Mouse (Mus musculus) A20 (cell line): ENCODE measurements around the gene Rnf43.

Source experiments
- DNase-seq: peaks from one replicate; pipeline ENCODE4 v3.0.0-alpha.2; 2011; ENCODE audit warnings: low read depth, low spot score

Rnf43 gene

DNA sequence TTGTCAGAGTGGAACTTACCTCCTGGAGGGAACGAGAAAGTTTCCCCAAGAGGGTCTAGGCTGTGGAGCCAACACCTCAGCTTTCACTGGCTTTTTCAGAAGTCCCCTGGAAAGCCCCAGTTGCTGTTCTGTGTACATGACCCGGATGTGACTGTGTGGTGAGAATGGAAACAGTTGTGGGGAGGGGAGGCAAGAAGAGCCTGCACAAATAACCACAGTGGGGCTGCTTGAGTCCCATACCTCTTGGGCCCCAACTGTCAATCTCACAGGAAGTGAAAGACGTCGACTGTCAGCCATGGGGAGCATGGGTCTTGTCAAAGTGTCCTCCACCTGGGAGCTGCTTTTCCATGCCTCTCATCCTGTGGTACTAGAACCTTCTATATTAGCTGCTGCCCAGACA, 82.4 kb downstream of the Rnf43 start:
- peak; percentile 95 for DNase-seq

DNA sequence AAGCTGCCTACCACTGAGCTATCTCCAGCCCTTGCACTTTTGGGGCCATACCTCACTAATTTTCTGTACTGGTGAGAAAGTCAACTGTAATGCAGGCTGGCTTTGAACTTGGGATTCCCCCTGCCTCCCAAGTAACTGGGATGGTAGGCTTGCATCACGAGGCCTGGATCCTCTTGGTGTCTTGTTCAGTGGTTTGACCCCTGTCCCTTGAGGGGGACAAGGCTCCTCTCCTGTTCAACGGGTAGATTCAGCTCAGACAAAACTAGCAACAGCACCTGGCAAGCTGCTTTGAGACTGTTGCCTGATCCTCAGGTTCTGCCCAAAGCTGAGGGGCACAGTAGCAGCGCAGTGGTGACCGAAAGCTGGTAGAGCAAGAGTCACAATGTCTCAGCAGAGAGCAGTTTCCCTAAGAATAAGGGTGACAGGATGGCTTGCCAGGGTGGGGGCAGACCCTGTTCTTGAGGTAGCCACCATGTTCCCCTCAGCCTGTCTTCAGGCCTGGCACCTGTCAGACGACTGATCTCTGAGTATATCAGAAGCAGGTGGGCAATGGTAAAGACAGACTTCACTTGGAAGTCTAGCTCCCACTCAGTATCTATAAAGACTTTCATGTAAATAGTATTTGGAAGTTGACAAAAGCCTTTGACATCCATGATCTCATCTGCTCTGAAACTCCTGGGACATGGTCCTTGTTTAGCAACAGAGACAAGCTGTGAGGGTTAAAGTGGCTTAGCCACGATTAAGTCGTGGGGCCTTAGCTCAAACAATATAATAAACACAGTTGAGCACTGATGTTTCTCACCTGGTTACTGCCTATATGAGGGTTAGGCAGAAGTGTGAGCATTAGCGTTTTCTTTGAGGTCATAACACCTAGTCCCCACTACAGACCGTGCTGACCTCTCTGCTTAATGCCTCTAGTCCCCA, 83.4 kb downstream of the Rnf43 start:
- peak; percentile 68 for DNase-seq

DNA sequence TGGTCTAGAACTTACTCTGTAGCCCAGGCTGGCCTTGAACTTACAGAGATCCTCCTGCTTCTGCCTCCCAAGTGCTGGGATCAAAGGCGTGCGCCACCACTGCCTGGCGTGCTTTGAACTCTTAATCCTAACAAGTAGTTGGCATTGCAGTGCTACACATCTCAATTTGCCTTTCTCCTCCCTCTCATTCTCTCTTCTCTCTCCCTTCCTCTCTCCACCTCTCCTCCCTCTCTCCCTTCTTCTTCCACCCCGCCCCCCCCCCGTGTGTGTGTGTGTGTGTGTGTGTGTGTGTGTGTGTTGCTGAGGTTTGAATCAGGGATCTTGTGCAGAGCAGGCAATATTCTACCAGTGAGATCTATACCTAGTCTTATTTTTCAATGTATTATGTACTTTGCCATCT, 84.8 kb downstream of the Rnf43 start:
- peak; percentile 41 for DNase-seq

DNA sequence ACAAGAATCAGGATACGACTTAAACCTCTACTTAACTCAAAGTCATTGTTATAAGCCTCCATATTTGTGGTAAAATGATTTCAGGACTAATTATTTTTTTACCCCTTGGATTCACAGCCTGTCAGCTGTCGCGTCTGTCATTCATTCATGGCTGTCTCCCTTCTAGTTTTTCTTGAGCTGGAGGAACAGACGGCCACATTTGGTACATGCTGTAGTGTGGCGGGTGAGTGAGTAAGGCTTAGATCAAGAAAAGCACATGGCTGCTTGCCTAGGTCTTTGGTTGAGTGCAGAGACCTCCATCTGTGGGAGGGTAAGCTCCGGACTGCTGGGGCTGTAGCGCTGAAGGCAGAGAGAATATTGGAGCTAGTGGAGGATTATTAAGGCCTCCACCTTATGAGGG, 85.2 kb downstream of the Rnf43 start:
- DNase-seq, result no peak

DNA sequence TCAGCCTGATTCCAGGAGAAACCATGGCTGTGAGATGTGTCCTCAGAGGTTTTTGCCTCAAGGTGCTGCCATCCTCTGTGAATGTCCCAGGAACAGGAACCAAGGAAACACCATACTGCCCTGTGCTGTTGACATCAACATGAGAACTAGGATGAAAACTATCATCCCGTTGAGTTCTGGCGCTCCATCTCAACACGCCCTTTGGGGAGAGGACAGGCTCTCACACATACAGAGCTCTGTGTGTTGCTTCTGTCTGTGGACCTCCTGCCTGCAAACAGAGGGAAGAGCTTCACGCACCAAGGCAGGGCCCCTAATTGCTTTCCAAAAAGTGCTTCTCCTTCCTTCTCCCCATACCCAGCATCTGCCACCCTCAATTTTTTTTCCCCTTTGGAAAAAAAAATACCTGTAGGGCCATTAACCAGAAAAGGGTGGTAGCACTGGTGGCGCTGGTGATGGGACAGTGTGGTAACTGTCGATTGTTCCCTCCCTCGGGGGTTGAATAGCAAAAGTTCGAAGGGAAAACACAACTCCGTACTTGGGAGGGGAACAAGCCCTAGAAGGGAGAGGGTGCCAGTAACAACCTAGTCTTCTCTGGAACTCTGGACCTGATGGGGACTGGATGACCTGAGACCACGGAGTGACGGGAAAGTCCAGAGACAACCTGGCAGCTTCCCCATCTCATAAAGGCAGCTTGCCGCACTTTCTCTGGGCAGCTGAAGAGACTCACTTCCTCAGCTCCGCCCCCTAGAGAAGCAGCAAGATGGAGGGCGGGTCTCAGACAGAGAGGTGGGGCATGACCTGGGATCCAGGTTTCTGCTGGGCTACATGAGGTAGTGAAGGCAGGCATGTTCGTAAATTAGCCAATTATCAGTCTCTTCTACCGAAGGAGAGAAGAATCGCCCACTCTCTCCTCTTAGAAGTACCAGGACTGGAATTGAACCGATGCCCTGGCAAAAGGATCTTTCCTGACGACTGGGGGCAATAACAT, 85.9 kb downstream of the Rnf43 start:
- peak; percentile 95 for DNase-seq

DNA sequence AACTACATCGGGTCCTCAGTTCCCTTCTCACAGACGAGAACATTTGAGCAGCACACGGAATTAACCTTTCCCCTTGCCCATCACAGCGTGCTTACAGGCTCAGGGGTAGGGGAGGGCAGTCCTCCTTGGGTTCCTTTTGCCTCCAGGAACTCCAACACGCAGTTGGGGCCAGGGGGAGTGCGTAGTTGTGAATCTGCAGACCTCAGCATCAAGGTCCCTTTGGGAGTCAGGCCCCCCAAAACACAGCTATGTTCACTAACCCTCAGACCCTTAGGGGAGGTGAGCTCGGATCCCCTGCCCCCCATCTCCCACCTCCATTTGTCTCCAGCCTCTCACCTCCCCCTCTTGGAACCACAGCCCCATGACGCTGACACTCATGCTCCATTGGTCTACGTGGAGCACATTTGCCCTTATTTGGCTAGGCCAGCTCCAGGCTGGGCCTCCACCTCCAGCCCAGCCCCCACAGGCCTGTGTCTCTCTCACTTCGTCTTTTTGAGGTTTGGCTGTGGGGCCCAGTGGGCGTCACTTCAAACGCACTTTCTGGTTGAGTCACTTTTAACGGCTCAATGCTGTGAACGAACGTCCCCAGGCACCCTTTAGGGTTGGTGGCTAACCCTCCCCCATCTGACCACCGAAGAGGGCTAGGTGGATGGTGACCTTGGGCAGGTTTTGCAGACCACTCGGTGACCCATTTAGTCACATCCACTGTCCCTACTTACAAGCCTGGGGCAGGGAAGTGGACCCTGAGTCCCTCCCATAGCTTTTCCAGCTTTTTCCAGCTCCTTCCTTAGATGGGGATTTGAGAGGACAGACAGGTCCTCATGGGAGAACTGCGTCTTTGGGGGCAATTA, 86.9 kb downstream of the Rnf43 start:
- DNase-seq, result peak; percentile 99

DNA sequence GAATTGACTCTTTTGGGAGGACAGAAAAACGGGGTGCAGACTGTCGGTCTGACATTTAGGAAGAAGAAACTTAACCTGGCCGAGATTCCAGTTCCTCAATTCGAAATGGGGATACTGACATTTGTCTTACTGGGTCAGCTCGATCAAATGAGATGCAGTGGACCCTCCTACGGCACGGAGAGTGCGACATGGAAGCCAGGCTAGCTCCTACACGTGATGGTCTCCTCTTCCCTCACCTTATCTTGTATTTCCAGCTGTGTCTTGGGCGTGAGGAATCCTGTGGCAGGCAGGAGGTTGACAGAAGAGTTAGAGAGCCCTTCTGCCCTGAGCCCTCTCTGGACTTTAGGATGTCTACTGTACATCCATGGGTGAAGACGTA, 87.5 kb downstream of the Rnf43 start:
- peak; percentile 79 for DNase-seq

DNA sequence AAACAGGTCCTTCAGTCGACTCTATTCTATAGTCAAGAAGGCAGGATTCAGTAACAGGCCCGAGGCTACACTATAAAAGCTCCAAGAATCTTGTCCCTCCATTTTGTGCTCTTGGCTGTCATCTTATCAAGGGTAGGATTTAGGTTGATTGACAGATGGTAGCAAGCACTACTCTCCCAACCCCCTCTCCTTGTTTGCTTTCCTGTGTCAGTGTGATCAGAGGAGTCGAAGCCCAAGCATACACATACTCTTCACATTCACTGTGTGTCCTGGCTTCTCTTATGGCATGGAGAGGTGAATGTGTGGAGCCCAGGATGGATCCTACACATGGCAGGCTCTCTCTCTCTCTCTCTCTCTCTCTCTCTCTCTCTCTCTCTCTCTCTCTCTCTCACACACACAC, 88.0 kb downstream of the Rnf43 start:
- DNase-seq, result peak; percentile 86

DNA sequence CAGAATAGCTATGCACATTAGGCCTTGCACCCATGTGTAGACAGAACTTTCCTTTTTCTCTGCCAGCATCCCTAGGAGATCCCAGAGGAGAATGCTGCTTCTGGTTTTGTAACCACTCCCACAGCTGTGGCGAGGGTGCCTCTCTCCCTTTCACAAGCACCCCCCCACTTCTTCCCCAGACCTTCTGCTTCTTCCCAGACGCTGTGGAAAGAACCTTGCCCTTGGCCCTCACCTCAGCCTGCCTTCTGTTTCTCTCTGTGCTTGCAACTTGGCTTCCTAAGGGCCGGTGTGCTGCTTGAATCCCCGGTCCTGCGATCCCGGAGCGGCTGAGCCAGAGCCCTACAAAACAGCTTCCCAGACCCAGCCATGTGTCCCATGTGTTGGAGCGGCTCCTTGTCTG, 88.5 kb downstream of the Rnf43 start:
- DNase-seq, result peak; percentile 82

DNA sequence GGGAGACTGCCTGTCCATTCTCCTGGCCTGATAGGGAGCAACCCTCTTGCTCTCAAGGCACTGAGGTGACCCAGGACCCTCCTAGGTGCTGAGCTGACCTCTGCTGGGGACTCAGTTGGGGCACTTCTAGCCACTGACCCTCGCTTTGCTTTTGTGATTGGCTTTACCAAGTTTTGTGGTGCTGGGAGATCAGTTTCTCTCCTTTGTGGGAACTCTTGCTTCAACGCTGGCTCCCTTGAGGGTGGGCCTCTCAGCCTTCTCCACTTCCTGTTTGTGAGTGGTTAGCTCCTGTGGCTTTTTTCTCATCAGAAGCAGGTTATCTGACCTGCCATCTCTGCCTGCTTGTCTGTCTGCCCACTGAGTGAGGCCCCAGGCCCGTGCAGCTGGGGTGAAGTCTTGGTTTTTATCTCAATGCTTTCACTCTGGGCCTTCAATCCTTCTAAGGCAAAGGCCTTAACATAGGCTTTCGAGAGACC, 89.0 kb downstream of the Rnf43 start:
- DNase-seq, result peak; percentile 91

DNA sequence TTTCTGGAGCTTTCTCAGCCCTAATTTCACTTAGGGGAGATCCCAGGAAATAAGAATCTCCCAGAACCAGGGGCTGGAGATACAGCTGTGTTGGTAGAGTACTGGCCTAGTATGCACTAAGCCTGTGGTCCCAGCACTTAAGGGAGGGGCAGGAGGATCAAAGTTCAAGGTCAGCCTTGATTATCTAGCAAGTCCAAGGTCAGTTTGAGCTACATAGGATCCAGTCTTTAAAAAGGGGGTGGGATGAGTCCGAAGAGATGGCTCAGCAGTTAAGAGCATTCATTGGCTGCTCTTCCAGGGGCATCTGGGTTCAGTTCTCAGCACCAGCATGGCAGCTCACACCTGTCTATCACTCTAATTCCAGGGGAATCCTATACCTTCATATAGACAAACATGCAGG, 89.8 kb downstream of the Rnf43 start:
- peak; percentile 76 for DNase-seq

DNA sequence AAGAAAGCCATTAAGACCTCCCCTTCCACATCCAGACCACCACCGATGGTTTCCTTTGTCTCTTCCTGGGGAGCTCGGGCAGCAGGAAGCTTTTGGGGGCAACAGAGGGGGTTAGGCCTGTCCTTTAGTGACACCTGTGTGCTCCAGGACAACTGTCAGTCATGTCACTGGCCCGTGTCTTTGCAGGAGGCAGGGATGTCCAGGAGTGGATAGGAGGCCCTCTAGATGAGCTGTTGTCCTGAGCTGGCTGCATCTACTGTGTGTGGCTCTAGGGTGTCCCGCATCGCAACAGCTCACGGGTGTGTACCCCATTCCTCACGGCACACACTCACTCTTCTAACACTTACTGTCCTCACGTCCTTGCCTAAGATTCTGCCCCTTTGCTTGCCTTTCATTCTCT, 90.7 kb downstream of the Rnf43 start:
- peak; percentile 60 for DNase-seq

DNA sequence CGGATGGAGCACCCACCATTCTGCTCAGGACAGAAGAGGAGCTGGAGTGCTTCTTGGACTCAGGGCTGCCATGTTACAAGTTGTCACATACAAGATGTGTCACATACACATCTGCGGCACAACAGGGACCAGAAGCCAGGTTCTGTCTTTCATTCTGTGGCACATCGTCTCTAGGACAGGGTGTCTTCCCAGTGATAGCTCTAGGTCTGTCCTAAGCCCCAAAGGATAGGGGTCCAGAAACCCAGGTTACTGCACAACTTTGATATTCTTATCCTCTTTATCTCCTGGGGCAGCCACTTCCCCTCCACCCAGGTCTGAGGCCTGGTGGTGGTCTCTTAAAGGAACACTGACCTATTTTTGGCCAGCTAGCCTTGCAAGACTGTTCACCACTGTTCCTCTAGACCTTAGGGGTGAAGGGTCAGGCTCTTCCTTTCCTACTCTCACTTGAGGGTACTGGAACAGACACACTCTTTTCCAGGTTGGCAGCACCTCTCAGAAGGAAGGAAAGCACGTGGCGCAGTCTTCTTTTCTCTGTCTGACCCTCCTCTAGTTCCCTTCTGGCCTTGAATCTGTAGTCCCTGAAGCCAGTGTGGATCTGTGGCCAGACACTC, 91.5 kb downstream of the Rnf43 start:
- peak; percentile 73 for DNase-seq

DNA sequence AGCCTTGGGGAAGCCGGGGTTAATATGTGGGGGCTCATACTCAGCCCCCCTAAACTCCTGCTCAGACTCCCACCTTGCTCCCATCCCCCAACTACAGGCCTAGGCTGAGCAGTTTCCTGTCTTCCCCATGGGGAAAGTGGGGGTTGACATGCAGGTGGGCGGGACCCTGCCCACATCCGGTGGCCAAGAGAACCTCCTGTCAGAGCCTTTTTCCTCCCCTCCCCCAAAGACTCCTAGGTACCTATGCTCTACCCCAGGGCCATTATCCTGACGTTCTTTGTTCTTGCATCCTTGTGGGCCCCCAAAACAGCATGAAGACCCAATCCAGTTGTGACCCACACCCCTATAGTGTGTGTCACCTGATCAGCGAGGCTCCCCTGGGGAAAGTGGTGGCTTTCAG, 92.1 kb downstream of the Rnf43 start:
- DNase-seq, result peak; percentile 96

DNA sequence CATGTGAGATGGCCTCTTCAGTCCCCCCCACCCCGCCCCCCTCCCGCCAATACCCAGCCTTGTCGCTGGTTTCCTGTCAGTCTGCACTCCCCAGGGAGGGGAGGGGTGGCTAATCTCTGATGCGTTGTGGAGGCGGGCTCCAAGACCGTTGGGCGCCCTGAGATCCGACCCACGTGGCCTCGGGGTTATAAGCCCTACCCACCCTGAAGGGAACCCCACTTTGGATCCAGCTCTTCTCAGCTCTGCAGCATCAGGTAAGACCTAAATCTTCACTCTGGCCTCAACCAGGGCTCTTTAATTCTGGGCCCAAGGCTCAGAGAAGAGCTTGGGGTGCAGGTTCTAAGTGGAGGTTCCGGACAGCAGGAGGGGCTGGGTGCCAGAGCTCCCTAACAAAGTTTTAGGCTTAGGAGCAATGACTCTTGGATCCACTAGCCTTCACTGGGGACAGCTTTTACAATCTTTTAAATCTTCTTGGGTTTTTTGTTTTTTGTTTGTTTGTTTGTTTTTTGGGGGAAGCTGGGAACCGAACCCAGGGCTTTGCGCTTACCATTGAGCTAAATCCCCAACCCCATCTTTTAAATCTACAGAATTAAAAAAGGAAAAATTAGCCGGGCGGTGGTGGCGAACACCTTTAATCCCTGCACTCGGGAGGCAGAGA, 93.0 kb downstream of the Rnf43 start:
- DNase-seq, result peak; percentile 99

DNA sequence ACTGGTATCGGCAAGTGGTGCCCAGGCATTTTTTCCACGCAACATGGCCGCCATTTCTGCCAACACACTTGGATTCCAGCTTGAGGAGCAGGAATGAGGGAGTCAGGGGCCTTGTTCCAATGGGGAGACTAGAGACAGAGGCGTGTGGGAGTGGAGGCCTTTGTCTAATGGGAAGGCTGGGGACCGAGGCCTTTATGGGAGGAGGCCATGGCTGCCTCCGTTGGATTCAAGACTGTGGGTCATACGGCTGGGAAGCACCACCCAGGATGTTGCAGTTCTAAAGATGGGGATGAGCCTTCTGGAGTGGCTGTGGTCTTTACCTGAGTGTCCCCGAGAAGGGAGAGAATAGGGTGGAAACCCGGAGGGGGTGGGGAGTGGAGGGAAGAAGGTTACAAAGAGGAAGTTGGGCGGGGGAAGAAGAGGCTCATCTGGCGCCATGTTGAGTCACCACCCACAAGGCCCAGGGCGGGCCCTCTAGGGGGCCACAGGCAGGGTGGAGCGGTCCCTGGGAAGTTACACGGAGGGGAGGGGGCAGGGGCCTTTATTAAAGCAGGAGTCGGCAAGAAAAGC, 93.8 kb downstream of the Rnf43 start:
- peak; percentile 88 for DNase-seq

DNA sequence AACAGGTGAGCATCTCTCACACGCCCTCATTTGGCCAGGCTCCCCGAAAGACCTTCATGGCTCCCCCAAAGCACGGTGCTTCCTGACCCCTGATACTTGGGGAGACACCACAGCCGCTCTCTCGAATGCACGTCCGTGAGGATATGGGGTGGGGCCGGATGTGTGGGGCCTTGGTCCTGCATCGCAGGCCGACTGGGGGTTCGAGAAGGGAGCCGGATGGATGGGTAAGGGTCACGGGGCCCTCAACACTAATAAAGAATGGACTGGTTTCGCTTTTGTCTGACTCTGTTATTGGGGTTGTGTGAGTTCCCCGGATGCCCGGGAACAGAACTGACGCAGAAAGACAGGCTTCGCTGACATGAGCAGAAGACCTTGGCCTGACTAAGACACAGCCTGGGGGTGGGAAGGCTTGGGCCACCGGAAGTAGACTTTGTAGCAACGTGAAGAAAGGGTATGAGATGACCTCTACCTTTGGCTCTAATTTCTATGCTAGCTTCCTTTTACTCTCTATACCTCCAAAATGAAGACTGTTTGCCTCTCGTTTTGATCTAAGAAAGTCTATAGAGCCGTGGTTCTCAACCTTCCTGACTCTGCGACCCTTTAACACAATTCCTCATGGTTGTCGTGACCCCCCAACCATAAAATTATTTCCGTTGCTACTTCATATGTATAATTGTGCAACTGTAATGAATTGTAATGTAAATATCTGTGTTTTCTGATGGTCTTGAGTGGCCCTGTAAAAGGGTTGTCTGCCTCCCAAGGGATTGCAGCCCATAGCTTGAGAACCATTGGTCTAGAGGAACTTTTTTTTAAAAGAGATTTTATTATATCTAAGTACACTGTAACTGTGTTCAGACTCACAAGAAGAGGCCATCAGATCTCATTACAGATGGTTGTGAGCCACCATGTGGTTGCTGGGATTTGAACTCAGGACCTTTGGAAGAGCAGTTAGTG, 94.8 kb downstream of the Rnf43 start:
- DNase-seq, result peak; percentile 74

DNA sequence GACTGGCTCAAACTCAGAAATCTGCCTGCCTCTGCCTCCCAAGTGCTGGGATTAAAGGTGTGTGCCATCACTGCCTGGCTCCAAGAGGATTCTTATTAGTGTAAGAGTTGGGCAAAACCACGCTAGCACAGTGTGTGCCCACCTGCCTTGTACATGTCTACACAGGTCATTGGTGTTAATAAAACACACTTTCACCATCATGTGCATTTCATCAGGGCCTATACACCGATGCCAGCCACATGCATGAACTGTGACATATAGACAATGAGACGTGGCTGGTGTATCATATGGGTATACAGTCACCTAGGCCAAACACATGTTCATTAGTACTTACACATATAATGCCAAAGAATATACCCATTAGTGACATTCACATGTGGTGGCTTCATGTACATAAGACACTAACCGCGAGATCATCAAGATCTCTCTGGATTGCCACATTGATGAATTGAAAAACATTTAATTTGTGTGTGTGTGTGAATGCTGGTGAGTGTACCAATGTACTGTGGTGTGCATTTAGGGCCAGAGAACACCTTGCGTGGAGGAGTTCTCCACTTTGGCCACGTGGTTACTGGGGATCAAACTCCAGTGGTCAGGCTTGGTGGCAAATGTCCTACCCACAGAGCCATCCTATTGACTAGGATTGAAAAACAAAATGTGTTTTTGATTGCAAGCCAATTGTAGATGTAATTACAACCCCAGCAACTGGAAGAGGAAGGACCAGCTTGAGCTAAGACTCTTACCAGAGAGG, 95.8 kb downstream of the Rnf43 start:
- peak; percentile 81 for DNase-seq
